Mouse (Mus musculus) neural tube, embryonic 12.5 days (tissue): ENCODE data around the gene Ccdc114. TPM values are rescaled to one million over a fixed set of nuclear protein-coding genes. Genes with fewer than 3 reads are reported as not detected.
"Not testable (repeated sequence)": the region's sequence is repeated elsewhere in the genome, so short reads cannot be mapped to it uniquely, and the experiment has no call there.

ENCODE experiments used
- ATAC-seq: fragments of 200-750 bp; cut with Nextera tagmentation; 2 replicates; pipeline ENCODE4 v1.8.0; 2017; ENCODE audit warnings: low read depth, mild to moderate bottlenecking, moderate TSS enrichment, moderate library complexity; ENCODE audit not compliant: low FRiP score
- H3K27ac ChIP-seq: fragments of 300-500 bp; sonication (generic); 2 replicates; pipeline ENCODE4 v1.5.1; 2016
- H3K27me3 ChIP-seq: fragments of 300-500 bp; sonication (generic); replicated peaks from 2 replicates; pipeline ENCODE4 v1.6.1; 2016; ENCODE audit warnings: mild to moderate bottlenecking
- H3K36me3 ChIP-seq: fragments of 300-500 bp; sonication (generic); 2 replicates; pipeline ENCODE4 v1.6.1; 2016; ENCODE audit warnings: mild to moderate bottlenecking
- H3K4me1 ChIP-seq: fragments of 300-500 bp; sonication (generic); 2 replicates; pipeline ENCODE4 v1.6.1; 2016
- H3K4me2 ChIP-seq: fragments of 300-500 bp; sonication (generic); replicated peaks from 2 replicates; pipeline ENCODE4 v1.6.1; 2016; ENCODE audit warnings: mild to moderate bottlenecking
- H3K4me3 ChIP-seq: fragments of 300-500 bp; sonication (generic); 2 replicates; pipeline ENCODE4 v1.5.1; 2016
- H3K9ac ChIP-seq: fragments of 300-500 bp; sonication (generic); 2 replicates; pipeline ENCODE4 v1.6.1; 2016; ENCODE audit warnings: mild to moderate bottlenecking
- H3K9me3 ChIP-seq: fragments of 300-500 bp; sonication (generic); 2 replicates; pipeline ENCODE4 v1.6.1; 2016; ENCODE audit warnings: mild to moderate bottlenecking
- WGBS: fragments of 180-500 bp; shearing (Covaris S2); methylation state at CpG from one replicate; pipeline ENCODE4 v1.1.7; 2016; 5-methylcytosine and 5-hydroxymethylcytosine counted together
- polyA plus RNA-seq: library from polyadenylated mRNA; unstranded; fragments of >200 nt; fragmentation: Nextera tagmentation; extraction: Ambion mirVana; gene quantifications from 2 replicates; pipeline ENCODE4 v1.2.1, GENCODE M21; 2016

The Ccdc114 gene
- polyA plus RNA-seq, 1 experiment from 2014 or later = 3.7 TPM

GRCm38 (mm10) chr7:45920583-45921241, 3.2 kb upstream of the Ccdc114 start:
- peaks cover 38% of the 10 kb centered on the region for H3K4me1 ChIP-seq
- no peaks in the 10 kb centered on the region for H3K9me3 ChIP-seq
- H3K27me3 ChIP-seq = no peaks in the 10 kb centered on the region
- peak overlapping the region; percentile 11; the same call in 1 of the 2 replicates for H3K4me3 ChIP-seq
- WGBS = 56% methylated on average over 9 of the region's 9 CpGs
- peak overlapping the region; percentile 42 for H3K4me2 ChIP-seq
- no peaks in the 10 kb centered on the region for H3K36me3 ChIP-seq
- H3K27ac ChIP-seq = no peak overlapping the region
- no peak for ATAC-seq
- no peak overlapping the region for H3K9ac ChIP-seq

- WGBS = 55% methylated on average over 9 of the region's 9 CpGs
- Histone ChIP-seq H3K9me3 (no peaks in the 10 kb centered on the region), H3K4me3 (peak within 1 kb of the TSS; percentile 11; the same call in 1 of the 2 replicates), H3K9ac (no peak within 1 kb of the TSS), H3K27me3 (no peaks in the 10 kb centered on the region), H3K27ac (no peak within 1 kb of the TSS), H3K4me2 (peak within 1 kb of the TSS; percentile 42), H3K4me1 (peaks cover 33% of the 10 kb centered on the region), H3K36me3 (no peaks in the 10 kb centered on the region)
- no peak for ATAC-seq
These were observed 2.6 kb upstream of the Ccdc114 start, which contains the start of gene Emp3 for GRCm38 (mm10) chr7:45921242-45921621. Gene Emp3 (minus strand): TSS chr7:45921404.

GRCm38 (mm10) chr7:45921950-45922600, 1.8 kb upstream of the Ccdc114 start:
- Histone ChIP-seq H3K4me2 (peak overlapping the region; percentile 63; the same call in 1 of the 2 replicates), H3K27ac (no peak overlapping the region), H3K9ac (no peak overlapping the region), H3K4me1 (peaks cover 24% of the 10 kb centered on the region), H3K9me3 (no peaks in the 10 kb centered on the region), H3K36me3 (no peaks in the 10 kb centered on the region), H3K4me3 (no peak overlapping the region), H3K27me3 (no peaks in the 10 kb centered on the region)
- 85% methylated on average over 12 of the region's 12 CpGs for WGBS
- no peak for ATAC-seq

- Histone ChIP-seq H3K27me3 (no peaks in the 10 kb centered on the region; the same call in 1 of the 2 replicates), H3K4me3 (peak overlapping the region; percentile 41), H3K36me3 (no peaks in the 10 kb centered on the region), H3K9ac (peak overlapping the region; percentile 3; the same call in 1 of the 2 replicates), H3K4me1 (peaks cover 13% of the 10 kb centered on the region; the same call in 1 of the 2 replicates), H3K9me3 (no peaks in the 10 kb centered on the region), H3K27ac (peak overlapping the region; percentile 54), H3K4me2 (peak overlapping the region; percentile 63)
- under 1% methylated on average over 37 of the region's 37 CpGs for WGBS
- peak; percentile 91 for ATAC-seq
These were observed 727 bp upstream of the Ccdc114 start for GRCm38 (mm10) chr7:45922928-45923761.

- 9% methylated on average over 14 of the region's 14 CpGs for WGBS
- H3K4me3 ChIP-seq = peak overlapping the region; percentile 41; the same call in 1 of the 2 replicates
- no peak for ATAC-seq
- no peaks in the 10 kb centered on the region for H3K9me3 ChIP-seq
- H3K4me1 ChIP-seq = peaks cover 13% of the 10 kb centered on the region; the same call in 1 of the 2 replicates
- no peak overlapping the region for H3K27ac ChIP-seq
- H3K27me3 ChIP-seq = no peaks in the 10 kb centered on the region; the same call in 1 of the 2 replicates
- H3K36me3 ChIP-seq = no peaks in the 10 kb centered on the region
- H3K9ac ChIP-seq = no peak overlapping the region
- peak overlapping the region; percentile 63 for H3K4me2 ChIP-seq
These were observed 551 bp downstream of the Ccdc114 start for GRCm38 (mm10) chr7:45924429-45924816.

GRCm38 (mm10) chr7:45928626-45929295, 4.9 kb downstream of the Ccdc114 start:
- H3K9me3 ChIP-seq = peaks cover 7% of the 10 kb centered on the region; the same call in 1 of the 2 replicates
- H3K27ac ChIP-seq = no peak overlapping the region
- 0 out of 2 replicates have a peak, but pooled peaks cover 6% of the 10 kb centered on the region for H3K4me1 ChIP-seq
- no peak overlapping the region for H3K9ac ChIP-seq
- WGBS = 23% methylated on average over 18 of the region's 23 CpGs
- no peaks in the 10 kb centered on the region for H3K36me3 ChIP-seq
- 0 out of 2 replicates have a peak overlapping the region, but pooled peaks have one; percentile 2 for H3K4me2 ChIP-seq
- no peak for ATAC-seq
- no peaks in the 10 kb centered on the region; the same call in 1 of the 2 replicates for H3K27me3 ChIP-seq
- no peak overlapping the region for H3K4me3 ChIP-seq

- no peak for ATAC-seq
- Histone ChIP-seq H3K4me3 (no peak overlapping the region), H3K4me1 (no peaks in the 10 kb centered on the region), H3K9me3 (peaks cover 7% of the 10 kb centered on the region; the same call in 1 of the 2 replicates), H3K27me3 (no peaks in the 10 kb centered on the region; the same call in 1 of the 2 replicates), H3K36me3 (no peaks in the 10 kb centered on the region), H3K9ac (no peak overlapping the region), H3K4me2 (no peak overlapping the region), H3K27ac (no peak overlapping the region)
- 93% methylated on average over 1 of the region's 1 CpGs for WGBS
These were observed 5.8 kb downstream of the Ccdc114 start for GRCm38 (mm10) chr7:45929688-45930087.

GRCm38 (mm10) chr7:45933766-45934165, 9.9 kb downstream of the Ccdc114 start:
- not testable (repeated sequence) for ATAC-seq, H3K27ac ChIP-seq, H3K9me3 ChIP-seq, H3K27me3 ChIP-seq, H3K9ac ChIP-seq, H3K36me3 ChIP-seq, H3K4me3 ChIP-seq, H3K4me1 ChIP-seq, H3K4me2 ChIP-seq
- 93% methylated on average over 12 of the region's 12 CpGs for WGBS

- no peak overlapping the region for H3K4me2 ChIP-seq
- 35% methylated on average over 7 of the region's 7 CpGs for WGBS
- peaks cover 7% of the 10 kb centered on the region; the same call in 1 of the 2 replicates for H3K9me3 ChIP-seq
- H3K27ac ChIP-seq = no peak overlapping the region
- no peaks in the 10 kb centered on the region for H3K36me3 ChIP-seq
- H3K4me1 ChIP-seq = no peaks in the 10 kb centered on the region
- H3K9ac ChIP-seq = no peak overlapping the region
- ATAC-seq = no peak
- H3K27me3 ChIP-seq = no peaks in the 10 kb centered on the region
- no peak overlapping the region for H3K4me3 ChIP-seq
These were observed 11.2 kb downstream of the Ccdc114 start for GRCm38 (mm10) chr7:45935114-45935513.

- H3K9me3 ChIP-seq = no peaks in the 10 kb centered on the region
- ATAC-seq = no peak
- WGBS = 47% methylated on average over 2 of the region's 2 CpGs
- no peak overlapping the region for H3K9ac ChIP-seq
- H3K4me3 ChIP-seq = no peak overlapping the region
- no peaks in the 10 kb centered on the region for H3K4me1 ChIP-seq
- H3K36me3 ChIP-seq = no peaks in the 10 kb centered on the region
- H3K27me3 ChIP-seq = no peaks in the 10 kb centered on the region
- H3K27ac ChIP-seq = no peak overlapping the region
- no peak overlapping the region for H3K4me2 ChIP-seq
These were observed 16.0 kb downstream of the Ccdc114 start for GRCm38 (mm10) chr7:45939836-45940235.

GRCm38 (mm10) chr7:45941986-45942385, 18.1 kb downstream of the Ccdc114 start:
- H3K27me3 ChIP-seq = no peaks in the 10 kb centered on the region
- H3K27ac ChIP-seq = no peak overlapping the region
- H3K4me3 ChIP-seq = no peak overlapping the region
- H3K36me3 ChIP-seq = no peaks in the 10 kb centered on the region
- H3K4me2 ChIP-seq = no peak overlapping the region
- ATAC-seq = no peak
- no peak overlapping the region for H3K9ac ChIP-seq
- H3K9me3 ChIP-seq = no peaks in the 10 kb centered on the region
- H3K4me1 ChIP-seq = no peaks in the 10 kb centered on the region
- 85% methylated on average over 9 of the region's 9 CpGs for WGBS
